Mouse (Mus musculus) Patski (cell line): Measurements from ENCODE around the gene Prpf18. TPM values are rescaled to one million over a fixed set of nuclear protein-coding genes. Genes with fewer than 3 reads are reported as not detected.

Source experiments
- ATAC-seq: fragments of 100-300 bp; one replicate; pipeline ENCODE4 v1.8.0; 2021
- CTCF ChIA-PET: fragments of 350-600 bp; sonication (Branson Sonifier 250); formaldehyde crosslinking; loops from one replicate; lab custom pipeline; 2022; ENCODE audit warnings: inconsistent platforms; lab: Charles Lee
- POLR2A ChIA-PET: fragments of 350-600 bp; sonication (Branson Sonifier 250); formaldehyde crosslinking; loops from one replicate; lab custom pipeline; 2022; ENCODE audit warnings: antibody characterized with exemption, inconsistent platforms; lab: Charles Lee
- DNase-seq: peaks from one replicate; pipeline ENCODE4 v3.0.0-alpha.2; 2011; ENCODE audit warnings: low read depth, low spot score
- H3K27me3 ChIP-seq: fragments of 371-371 bp; one replicate; pipeline ENCODE4 v1.5.1; 2021
- CTCF ChIP-seq: fragments of 100-300 bp; IDR thresholded peaks from one replicate; pipeline ENCODE4 v1.5.1; 2021
- in situ Hi-C: fragments of 300-500 bp; cut with MboI; formaldehyde crosslinking; loops from 3 replicates; pipeline ENCODE4 v1.11.1; 2018; ENCODE audit warnings: low pct_unique_long_range_greater_than_20kb, mixed read lengths
- polyA plus RNA-seq: library from polyadenylated mRNA; unstranded; gene quantifications from one replicate; pipeline ENCODE4 v1.2.3, GENCODE M21; 2021

Prpf18 gene
- polyA plus RNA-seq: 34.5 TPM

GRCm38 (mm10) chr2:4651500-4652285, at the start of gene Prpf18:
Gene Prpf18 (minus strand): TSS chr2:4652113.
- CTCF ChIA-PET: interaction anchor here (1.2 to 2.2 kb wide), 5 partner anchors 16 to 227 kb away, joined by 3 to 9 read pairs (median 5); no protein-coding TSS in a partner anchor
- peak; percentile 92 for TF ChIP-seq CTCF
- POLR2A ChIA-PET: interaction anchor here (0.7 kb wide), 1 partner anchor 28 kb away, joined by 8 read pairs; no protein-coding TSS in a partner anchor
- peak; percentile 76 for ATAC-seq
- DNase-seq: peak; percentile 57
- no peaks in the 10 kb centered on the region for H3K27me3 ChIP-seq
- in situ Hi-C loops: no loop called here

GRCm38 (mm10) chr2:4679886-4680285, 28.0 kb upstream of the Prpf18 start:
- POLR2A ChIA-PET: interaction anchor here (0.6 kb wide), 1 partner anchor 28 kb away, joined by 8 read pairs; the partner anchor contains the start of gene Prpf18
- no peak for DNase-seq
- H3K27me3 ChIP-seq: peaks cover 19% of the 10 kb centered on the region
- TF ChIP-seq CTCF: no peak
- ATAC-seq: no peak
- in situ Hi-C loops: no loop called here
- CTCF ChIA-PET: no interaction called here

- no peak for TF ChIP-seq CTCF
- in situ Hi-C loops: no loop called here
- DNase-seq (no peak), ATAC-seq (no peak)
- CTCF ChIA-PET: interaction anchor here (1.6 kb wide), 1 partner anchor 193 kb away, joined by 8 read pairs; no protein-coding TSS in a partner anchor
- POLR2A ChIA-PET: no interaction called here
- H3K27me3 ChIP-seq: peaks cover 24% of the 10 kb centered on the region
These were observed 19.7 kb upstream of the Prpf18 start for GRCm38 (mm10) chr2:4671636-4672035.

DNA sequence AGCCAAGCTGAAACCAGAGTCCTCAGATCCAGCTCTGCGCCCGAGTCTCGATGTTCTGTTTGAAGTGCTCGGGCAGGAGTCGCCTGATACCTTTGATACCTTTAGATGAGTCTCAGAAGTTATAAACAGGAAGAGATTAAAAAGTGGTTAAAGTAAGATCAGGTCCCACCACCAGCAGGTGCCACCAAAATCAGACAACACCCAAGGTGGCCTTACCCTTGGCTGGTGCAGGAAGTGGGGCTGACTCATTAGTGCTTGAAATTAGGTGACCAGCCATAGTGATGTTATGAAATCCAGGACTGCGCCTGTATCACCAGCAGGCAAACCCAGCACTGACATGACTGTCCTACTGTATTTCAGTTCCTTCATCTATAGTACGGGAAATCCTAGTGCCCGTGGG, 17.8 kb upstream of the Prpf18 start:
- ATAC-seq: no peak
- DNase-seq: no peak
- TF ChIP-seq CTCF: peak; percentile 41
- peaks cover 26% of the 10 kb centered on the region for H3K27me3 ChIP-seq
- CTCF ChIA-PET: interaction anchor here (1.5 kb wide), 1 partner anchor 18 kb away, joined by 5 read pairs; the partner anchor contains the start of gene Prpf18
- in situ Hi-C loops: loop anchor here (5.0 kb wide), 1 partner anchor 203 kb away; no protein-coding TSS in a partner anchor
- POLR2A ChIA-PET: no interaction called here

GRCm38 (mm10) chr2:4668626-4669025, 16.7 kb upstream of the Prpf18 start:
- ChIA-PET POLR2A (interaction anchor here (0.7 kb wide), 1 partner anchor 88 kb away, joined by 3 read pairs; no protein-coding TSS in a partner anchor), CTCF (interaction anchor here (1.5 kb wide), 1 partner anchor 17 kb away, joined by 5 read pairs; the partner anchor contains the start of gene Prpf18)
- no peak for ATAC-seq
- no peak for TF ChIP-seq CTCF
- no peak for DNase-seq
- in situ Hi-C loops: loop anchor here (5.0 kb wide), 1 partner anchor 204 kb away; no protein-coding TSS in a partner anchor
- H3K27me3 ChIP-seq: peaks cover 27% of the 10 kb centered on the region

GRCm38 (mm10) chr2:4660677-4661076, 8.8 kb upstream of the Prpf18 start:
- DNase-seq (no peak), ATAC-seq (no peak)
- in situ Hi-C loops: no loop called here
- no peak for TF ChIP-seq CTCF
- H3K27me3 ChIP-seq: peaks cover 29% of the 10 kb centered on the region
- POLR2A ChIA-PET: no interaction called here
- CTCF ChIA-PET: no interaction called here

DNA sequence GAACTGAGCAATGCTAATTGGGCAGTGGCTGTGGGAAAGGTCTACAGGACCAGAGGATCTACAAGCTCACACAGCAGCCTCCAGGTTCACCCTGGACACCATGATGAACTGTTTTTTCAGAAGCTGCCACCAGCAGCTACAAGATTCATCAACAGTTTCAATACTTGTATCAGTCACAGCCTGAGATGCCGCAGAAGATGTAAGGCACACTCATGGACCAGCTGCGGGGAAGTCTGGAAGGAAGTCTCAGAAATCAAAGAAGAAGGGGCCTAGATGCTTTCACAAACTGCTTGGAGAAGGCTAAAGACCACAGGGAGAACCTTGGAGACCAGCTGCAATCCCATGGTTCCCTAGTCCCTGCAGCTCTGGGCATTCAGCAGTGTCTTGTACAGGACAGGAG, 2.3 kb downstream of the Prpf18 start:
- no peaks in the 10 kb centered on the region for H3K27me3 ChIP-seq
- in situ Hi-C loops: loop anchor here (25.0 kb wide), 2 partner anchors 837 to 1162 kb away; partner anchors contain the start of gene Suv39h2
- ChIA-PET CTCF (no interaction called here), POLR2A (no interaction called here)
- TF ChIP-seq CTCF: no peak
- no peak for DNase-seq
- no peak for ATAC-seq

GRCm38 (mm10) chr2:4648094-4648493, 3.8 kb downstream of the Prpf18 start:
- in situ Hi-C loops: loop anchor here (25.0 kb wide), 2 partner anchors 836 to 1161 kb away; partner anchors contain the start of gene Suv39h2
- no peak for DNase-seq
- CTCF ChIA-PET: interaction anchor here (3.6 kb wide), 1 partner anchor 13 kb away, joined by 18 read pairs; no protein-coding TSS in a partner anchor
- no peak for TF ChIP-seq CTCF
- POLR2A ChIA-PET: no interaction called here
- no peak for ATAC-seq
- no peaks in the 10 kb centered on the region for H3K27me3 ChIP-seq

- ChIA-PET CTCF (interaction anchor here (3.6 kb wide), 1 partner anchor 10 kb away, joined by 18 read pairs; no protein-coding TSS in a partner anchor), POLR2A (no interaction called here)
- in situ Hi-C loops: loop anchor here (25.0 kb wide), 2 partner anchors 833 to 1158 kb away; partner anchors contain the start of gene Suv39h2
- DNase-seq: no peak
- no peak for ATAC-seq
- peak; percentile 34 for TF ChIP-seq CTCF
- no peaks in the 10 kb centered on the region for H3K27me3 ChIP-seq
These were observed 6.8 kb downstream of the Prpf18 start for GRCm38 (mm10) chr2:4645066-4645465.

GRCm38 (mm10) chr2:4638189-4638588, 13.7 kb downstream of the Prpf18 start:
- TF ChIP-seq CTCF: no peak
- ATAC-seq: no peak
- DNase-seq: no peak
- no peaks in the 10 kb centered on the region for H3K27me3 ChIP-seq
- in situ Hi-C loops: loop anchor here (10.0 to 25.0 kb wide), 3 partner anchors 133 to 1151 kb away; partner anchors contain the start of gene Suv39h2
- POLR2A ChIA-PET: no interaction called here
- CTCF ChIA-PET: interaction anchor here (0.6 to 1.2 kb wide), 2 partner anchors 30 to 227 kb away, joined by 3 read pairs; no protein-coding TSS in a partner anchor
